Comparison of ENCODE assay signal across 14 mouse cellular contexts in the genomic region with DNA sequence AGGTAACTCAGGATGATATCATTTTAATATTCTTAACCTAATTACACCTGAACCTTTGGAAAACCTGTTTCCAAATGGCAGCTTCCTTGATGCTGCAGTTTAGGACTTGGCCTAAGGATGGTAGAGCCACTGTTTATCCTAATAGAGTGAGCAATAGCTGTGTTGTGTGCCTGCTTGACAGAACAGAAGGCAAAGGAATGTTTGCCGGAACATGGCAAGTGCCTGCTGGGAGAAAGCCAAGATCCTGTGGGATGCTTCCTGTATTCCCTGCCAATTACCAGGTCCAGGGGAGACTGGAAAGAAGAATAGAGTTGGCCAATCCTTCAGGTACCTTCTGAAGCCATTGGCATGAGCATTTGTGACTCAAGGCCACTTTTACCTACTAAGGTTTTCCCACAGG.
DNase-seq lines count a peak whose midpoint lies in the region.
"Had no signal": no experiment of that assay in that cellular context is flagged by ENCODE, and none has a peak within 500 bp of the region (broad histone marks: within the 10 kb centered on the region; RNA-seq: fewer than 3 reads in every experiment).

No protein-coding gene starts in this region.

- DNase-seq in heart, postnatal 4 days = peak; percentile 14
- no peak for DNase-seq in heart, adult 8-10 months (ENCODE audit: low spot score)
- DNase-seq in right cerebral cortex, adult 18-20 months = peak; percentile 18
- DNase-seq in right cerebral cortex, adult 2 months (ENCODE audit: low spot score in 2 of 2) = no peak
- DNase-seq in cerebellum, postnatal 36 days = peak; percentile 79 to 82
- DNase-seq in adrenal gland, adult 8-10 months = no peak
- no peak for DNase-seq in spleen, postnatal 4 days (ENCODE audit: low spot score in 2 of 2)
- DNase-seq in spleen, adult 18-20 months = no peak
- DNase-seq: adrenal gland, postnatal 14 days; forebrain, postnatal 0 days; gastrocnemius, postnatal 36 days; kidney, adult 9 months; liver, embryonic 13.5 days; thymus, adult 2 months had no signal

Comparison
In these comparisons a context has a peak if more than half of its experiments do, and no peak if none do; other contexts are left out.
1. DNase-seq: peak in heart, postnatal 4 days (single experiment), right cerebral cortex, adult 18-20 months (single experiment) and cerebellum, postnatal 36 days (2 of 2); none in heart, adult 8-10 months (single experiment), right cerebral cortex, adult 2 months (0 of 2), adrenal gland, adult 8-10 months (single experiment), spleen, postnatal 4 days (0 of 2) and spleen, adult 18-20 months (0 of 2).